In genomic region chr14:122905007-122905406, GRCm38 (mm10) we compare ENCODE assay signal across 24 mouse cellular contexts. TPM values are rescaled to one million over a fixed set of nuclear protein-coding genes. Genes with fewer than 3 reads are reported as not detected.
DNase-seq lines count a peak whose midpoint lies in the region; ATAC-seq and TF ChIP-seq lines count a peak whose summit lies in the region.
"Had no signal": no experiment of that assay in that cellular context is flagged by ENCODE, and none has a peak within 500 bp of the region (broad histone marks: within the 10 kb centered on the region; RNA-seq: fewer than 3 reads in every experiment).

No protein-coding gene starts in this region.

- no peak for ATAC-seq in liver, postnatal 0 days
- ATAC-seq: activated CD4-positive, CD25-positive, alpha-beta regulatory T cell, adult 4 months; CD4-positive, CD25-positive, alpha-beta regulatory T cell, adult 4 months; forebrain, embryonic 13.5 days; forebrain, embryonic 15.5 days; forebrain, postnatal 0 days; Patski had no signal

- no peak for TF ChIP-seq CTCF in kidney, adult 2 months (conservative IDR thresholded peaks at IDR 0.05; ENCODE audit: insufficient read depth, insufficient read length, low read depth, low read length)
- no peak for TF ChIP-seq CTCF in liver, postnatal 0 days (IDR thresholded peaks at IDR 0.05; ENCODE audit: low read depth)

- WGBS in kidney, adult 2 months = 70% methylated on average over 1 of the region's 1 CpGs
- 62% methylated on average over 1 of the region's 1 CpGs for WGBS in liver, postnatal 0 days (ENCODE audit: insufficient replicate concordance)

- no peaks in the 10 kb centered on the region for H3K9me3 ChIP-seq in liver, postnatal 0 days (ENCODE audit: low read length)
- H3K9me3 ChIP-seq: embryonic facial prominence, embryonic 12.5 days; G1E had no signal

- H3K9ac ChIP-seq in liver, postnatal 0 days (replicated peaks) = no peak overlapping the region
- H3K9ac ChIP-seq: embryonic facial prominence, embryonic 12.5 days; forebrain, embryonic 13.5 days; forebrain, embryonic 15.5 days; forebrain, postnatal 0 days had no signal

- no peak overlapping the region for H3K4me3 ChIP-seq in kidney, adult 2 months (ENCODE audit: insufficient read depth, low read depth, low read length)
- H3K4me3 ChIP-seq in liver, postnatal 0 days (ENCODE audit: low read depth, low read length) = no peak overlapping the region
- H3K4me3 ChIP-seq: embryonic facial prominence, embryonic 10.5 days; embryonic facial prominence, embryonic 12.5 days; forebrain, embryonic 13.5 days; forebrain, embryonic 15.5 days had no signal

- no peak for TF ChIP-seq POLR2A in kidney, adult 2 months (IDR thresholded peaks at IDR 0.05; ENCODE audit: low read depth, low read length)

- peak; percentile 28 for DNase-seq in adrenal gland, adult 2 months
- DNase-seq in adrenal gland, postnatal 4 days (ENCODE audit: low spot score in 2 of 2) = no peak
- peak; percentile 55 for DNase-seq in heart, adult 11 months
- DNase-seq in heart, postnatal 25 days (ENCODE audit: low spot score) = no peak
- DNase-seq in kidney, adult 2 months = peak; percentile 61
- no peak for DNase-seq in kidney, adult 9 months
- no peak for DNase-seq in liver, postnatal 0 days
- no peak for DNase-seq in liver
- DNase-seq: adrenal gland, postnatal 10 days; adrenal gland, postnatal 25 days; B cell, adult 2 months; cerebellum, adult 9-10 months; cerebellum, postnatal 10 days; cerebellum, postnatal 25 days; forebrain, postnatal 0 days had no signal

- intact Hi-C loops in heart, postnatal 25 days (cut with DNase I) = no loop called here

- H3K4me1 ChIP-seq in kidney, adult 2 months (ENCODE audit: control insufficient read depth, insufficient read depth, low read length) = peaks cover 52% of the 10 kb centered on the region
- H3K4me1 ChIP-seq in liver, postnatal 0 days (ENCODE audit: insufficient read depth) = peaks cover 9% of the 10 kb centered on the region

- TF ChIP-seq EP300 in liver, postnatal 0 days (IDR thresholded peaks at IDR 0.05; ENCODE audit: low read depth) = no peak

- H3K27ac ChIP-seq in kidney, adult 2 months (ENCODE audit: insufficient read depth, low read depth, low read length) = peak overlapping the region; percentile 91
- H3K27ac ChIP-seq in liver, postnatal 0 days (ENCODE audit: low read depth) = peak overlapping the region; percentile 75
- H3K27ac ChIP-seq: embryonic facial prominence, embryonic 10.5 days; embryonic facial prominence, embryonic 12.5 days; forebrain, embryonic 13.5 days; forebrain, embryonic 15.5 days had no signal

- no peak overlapping the region for H3K4me2 ChIP-seq in liver, postnatal 0 days (ENCODE audit: low read depth, low read length)
- H3K4me2 ChIP-seq: embryonic facial prominence, embryonic 12.5 days; forebrain, embryonic 13.5 days; forebrain, embryonic 15.5 days had no signal

- no peaks in the 10 kb centered on the region for H3K27me3 ChIP-seq in kidney, adult 2 months (replicated peaks; ENCODE audit: control insufficient read depth, insufficient read depth, low read length)
- H3K27me3 ChIP-seq in liver, postnatal 0 days (ENCODE audit: insufficient read depth, low read length) = no peaks in the 10 kb centered on the region
- H3K27me3 ChIP-seq: CH12.LX; embryonic facial prominence, embryonic 12.5 days; forebrain, embryonic 13.5 days; forebrain, embryonic 15.5 days; Patski had no signal

- no peaks in the 10 kb centered on the region; the same call in none of the 2 replicates for H3K36me3 ChIP-seq in kidney, adult 2 months (ENCODE audit: control insufficient read depth, insufficient read depth, low read length)
- H3K36me3 ChIP-seq in liver, postnatal 0 days (replicated peaks; ENCODE audit: insufficient read depth, low read length) = no peaks in the 10 kb centered on the region
- H3K36me3 ChIP-seq: embryonic facial prominence, embryonic 12.5 days; forebrain, embryonic 15.5 days had no signal

RNA-seq across cellular contexts. Expression of gene Ggact, which starts 8.6 kb away (rescaled TPM):
- 10 to 100 TPM; 55.0 to 91.5 TPM for total RNA-seq in adrenal gland, adult 2 months (2021)
- 34.0 and 36.4 TPM in 2 replicates for polyA plus RNA-seq in adrenal gland, adult 2 months (2012; rRNA removed)
- total RNA-seq in adrenal gland, postnatal 4 days (2021) = 10 to 100 TPM; 43.9 to 49.2 TPM
- total RNA-seq in heart, postnatal 25 days (2021) = 10 to 100 TPM; 23.8 to 27.1 TPM
- polyA plus RNA-seq in kidney, adult 2 months (2012; rRNA removed) = 251 and 255 TPM in 2 replicates
- polyA plus RNA-seq in liver, postnatal 0 days (2015; fragmentation: Nextera tagmentation; extraction: Ambion mirVana) = 74.0 and 78.4 TPM in 2 replicates

Comparison
In these comparisons a context has a peak if more than half of its experiments do, and no peak if none do; other contexts are left out.
1. DNase-seq: peak in adrenal gland, adult 2 months (single experiment), heart, adult 11 months (single experiment) and kidney, adult 2 months (single experiment); none in adrenal gland, postnatal 4 days (0 of 2), heart, postnatal 25 days (single experiment), kidney, adult 9 months (single experiment), liver, postnatal 0 days (single experiment) and liver (single experiment).